Mouse (Mus musculus): ENCODE measurements at regions not wholly inside any gene's neighbourhood (a gene's known extent, or its start where the extent isn't known, plus 50 kb on each side); places are given as distances from the start of the nearest gene placed in this dataset.

- no peak for DNase-seq (ENCODE audit: low read depth)
Observed at GRCm38 (mm10) chr4:97377593-97378542, 194.9 kb upstream of the Gm10192 start.

DNA sequence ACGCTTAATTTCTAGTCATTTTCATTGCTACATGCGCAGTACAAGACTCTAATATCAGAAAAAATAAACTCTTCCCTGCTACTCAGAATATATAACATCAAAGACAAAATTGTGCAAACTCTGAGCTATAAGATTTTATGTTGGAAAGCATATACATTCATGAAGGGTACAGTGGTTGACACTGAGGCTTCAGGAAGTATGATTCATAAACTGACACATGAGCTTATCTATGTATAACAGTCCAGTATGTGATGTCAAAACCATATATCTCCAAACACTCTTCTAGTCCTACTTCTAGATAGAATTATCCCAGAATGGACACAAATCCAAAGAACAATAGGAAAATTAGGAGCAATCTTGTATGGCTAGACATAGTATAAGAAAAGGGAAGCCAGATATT lies 177.5 kb upstream of the Gm10192 start:
- no peak for DNase-seq (ENCODE audit: low read depth)

GRCm38 (mm10) chr4:97357958-97358357 lies 175.0 kb upstream of the Gm10192 start:
- DNase-seq (ENCODE audit: low read depth): no peak

DNA sequence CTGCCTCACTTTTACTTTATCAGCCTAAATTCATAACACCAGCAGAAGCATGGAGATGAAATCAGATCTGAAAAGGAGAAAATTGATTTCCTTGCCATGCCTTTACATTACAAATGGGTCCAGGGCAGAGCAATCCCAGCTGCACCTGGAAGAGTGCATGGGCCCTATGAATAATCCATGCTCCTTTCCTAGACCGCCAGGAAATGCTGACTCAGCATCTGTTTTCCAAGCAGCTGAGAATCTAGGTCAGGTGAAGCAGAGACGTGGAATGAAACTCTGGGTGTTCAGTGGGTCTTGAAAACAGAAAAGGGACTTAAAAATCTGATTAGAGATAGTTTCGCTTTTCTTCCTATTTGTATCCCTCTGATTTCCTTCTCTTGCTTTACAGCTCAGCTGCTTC lies 163.8 kb upstream of the Gm10192 start:
- no peak for DNase-seq (ENCODE audit: low read depth)

DNA sequence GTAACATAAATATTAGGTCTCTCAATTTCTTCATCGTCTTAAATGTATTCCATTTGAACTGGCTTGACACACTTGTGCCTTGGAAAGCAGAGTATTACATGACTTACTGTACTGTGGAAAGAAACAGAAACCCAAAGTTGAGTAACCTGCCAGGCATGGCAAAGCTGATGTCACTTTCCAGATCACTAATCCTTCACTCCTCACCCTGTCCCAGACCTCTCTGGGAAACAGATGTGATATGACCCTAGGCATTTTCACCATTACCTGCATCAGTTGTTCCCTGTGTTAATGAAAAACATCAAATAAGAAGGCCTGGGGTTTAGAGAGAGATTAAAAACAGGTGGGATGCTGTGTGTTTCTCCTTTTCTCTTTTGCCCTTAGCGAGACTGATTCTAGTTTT lies 161.4 kb upstream of the Gm10192 start:
- no peak for DNase-seq (ENCODE audit: low read depth)

DNA sequence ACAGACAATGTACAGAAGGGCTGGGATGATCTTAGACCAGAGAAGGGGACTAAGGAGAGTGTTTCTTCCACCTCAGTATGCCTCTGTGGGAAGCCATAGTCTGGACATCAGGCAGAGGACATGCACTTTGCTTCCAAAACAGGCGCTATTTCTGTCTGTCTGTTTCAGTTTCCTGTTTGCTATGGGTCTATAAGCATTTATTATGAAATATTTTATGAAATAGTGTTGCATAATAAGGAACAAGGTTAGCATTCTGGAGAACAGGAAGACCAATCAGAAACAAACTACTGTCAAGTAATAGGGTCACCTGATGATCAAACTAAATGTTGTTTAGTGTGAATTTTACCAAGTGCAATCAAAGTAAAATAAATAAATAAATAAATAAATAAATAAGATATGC lies 160.4 kb upstream of the Gm10192 start:
- no peak for DNase-seq (ENCODE audit: low read depth)

Data from fibroblast of lung, adult 2 months (primary cell).